Mouse (Mus musculus) kidney, adult 11 months (tissue): Measurements from ENCODE around the gene Gatad2a.
"Not testable (repeated sequence)": the region's sequence is repeated elsewhere in the genome, so short reads cannot be mapped to it uniquely, and the experiment has no call there.

Experiments used
- DNase-seq: peaks from one replicate; pipeline ENCODE4 v3.0.0; 2022

Gene Gatad2a

DNA sequence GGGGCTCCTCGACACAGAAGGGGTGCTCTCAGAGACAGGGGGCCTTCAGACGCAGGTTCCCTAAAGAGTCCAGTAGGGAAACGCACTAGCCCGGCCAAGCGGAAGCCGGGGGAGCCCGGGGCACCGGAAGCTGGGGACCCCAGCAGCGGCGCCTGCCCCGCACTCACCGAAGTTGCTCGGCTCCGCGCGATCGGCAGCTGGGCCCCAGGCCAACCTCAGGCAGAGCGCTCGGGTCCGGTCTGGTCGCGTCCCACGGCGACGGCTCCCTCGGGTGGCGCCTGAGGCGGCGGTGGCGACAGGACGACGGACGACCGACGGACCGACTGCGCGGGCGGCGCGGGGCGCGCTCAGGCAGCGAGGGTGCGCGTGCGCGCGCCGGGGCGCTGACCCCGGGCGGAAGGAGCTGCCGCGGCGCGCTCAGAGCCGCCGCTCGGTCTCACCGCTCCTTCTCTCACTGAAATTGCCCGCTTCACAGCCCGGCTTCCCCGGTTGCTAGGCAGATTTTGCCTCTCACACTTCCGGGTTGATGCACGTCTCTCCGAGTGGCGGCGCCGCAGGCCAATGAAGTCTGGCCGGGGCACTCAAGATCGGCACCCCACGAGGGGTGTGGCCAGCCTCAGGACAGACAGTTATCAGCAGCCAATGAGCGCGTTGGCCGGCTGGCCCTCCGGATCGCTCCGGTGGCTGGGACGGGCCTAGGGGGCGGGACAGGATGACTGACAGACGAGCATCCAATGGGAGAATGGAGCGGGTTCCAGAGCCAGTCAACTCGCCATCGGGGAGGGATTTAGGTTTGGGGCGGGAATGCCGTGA, at the start of gene Gatad2a:
Gene Gatad2a (minus strand): TSS at position 609 of the 813 bp plus-strand sequence.
- DNase-seq: peak; percentile 100

GRCm38 (mm10) chr8:70043996-70044395, 47.8 kb upstream of the Gatad2a start:
- DNase-seq: peak; percentile 16

DNA sequence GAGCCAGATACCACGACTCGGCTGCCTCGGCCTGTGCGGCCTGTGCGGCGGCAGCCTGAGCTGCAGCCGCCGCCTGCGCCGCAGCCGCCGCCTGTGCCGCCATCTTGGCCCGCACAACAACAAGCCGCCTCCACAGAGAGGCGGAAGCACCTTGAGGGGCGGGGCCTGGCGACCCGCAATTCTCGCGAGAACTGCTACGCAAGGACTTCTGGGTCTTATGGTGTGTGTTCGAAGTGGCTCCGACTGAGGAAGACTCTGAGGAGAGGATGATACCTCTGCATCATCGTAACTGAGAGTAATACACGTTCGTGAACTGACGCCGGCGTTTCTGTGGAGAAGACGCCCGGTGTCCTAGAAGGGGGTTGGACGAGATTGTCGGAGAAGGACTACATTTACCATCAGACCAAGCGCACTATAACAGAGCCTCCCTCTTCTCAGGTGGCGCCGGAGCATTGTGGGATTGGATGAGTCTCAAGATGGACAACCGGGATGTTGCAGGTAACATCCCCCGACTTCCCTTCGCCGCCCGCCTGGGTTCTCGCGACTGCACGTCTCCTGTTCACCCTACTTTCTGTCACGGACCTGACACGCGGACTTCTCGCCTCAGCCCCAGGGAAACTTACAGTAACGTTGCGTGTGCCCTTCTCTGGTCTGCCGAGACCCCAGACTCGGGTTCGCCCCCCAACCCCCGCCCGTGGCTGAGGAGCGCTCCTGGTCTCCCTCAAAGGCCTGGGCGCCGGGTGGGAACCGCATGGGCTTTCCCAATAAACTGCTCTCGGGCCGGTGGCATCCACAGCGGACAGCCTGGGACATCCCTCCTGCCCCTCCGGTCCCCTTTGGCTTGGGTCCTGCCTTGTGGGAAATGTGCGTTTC, 46.6 kb upstream of the Gatad2a start, which contains the start of the genes Mau2 and Sugp1:
Gene Mau2 (minus strand): TSS at position 152 of the 873 bp plus-strand sequence.
Gene Sugp1 (plus strand): TSS at position 231 of the 873 bp plus-strand sequence.
- DNase-seq: peak; percentile 95

- DNase-seq: peak; percentile 11
Measured at GRCm38 (mm10) chr8:70041885-70042546, 45.8 kb upstream of the Gatad2a start.

DNA sequence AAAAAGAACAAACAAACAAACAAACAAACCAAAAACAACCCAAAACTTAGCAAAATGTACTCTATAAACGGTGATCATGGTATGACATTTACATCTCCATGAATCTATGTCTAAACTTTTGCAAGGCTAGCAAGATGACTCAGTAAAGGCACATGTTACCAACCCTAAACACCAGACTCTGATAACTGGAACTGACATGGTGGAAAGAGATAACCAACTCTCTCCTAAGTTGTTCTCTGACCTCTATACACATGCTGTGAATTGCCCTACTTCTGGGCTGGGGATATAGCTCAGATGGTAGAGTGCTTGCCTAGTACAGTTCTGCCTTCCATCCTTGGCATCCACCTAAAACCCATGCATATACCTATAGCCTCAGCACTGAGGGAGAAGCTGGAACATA, 41.8 kb upstream of the Gatad2a start:
- no peak for DNase-seq

DNA sequence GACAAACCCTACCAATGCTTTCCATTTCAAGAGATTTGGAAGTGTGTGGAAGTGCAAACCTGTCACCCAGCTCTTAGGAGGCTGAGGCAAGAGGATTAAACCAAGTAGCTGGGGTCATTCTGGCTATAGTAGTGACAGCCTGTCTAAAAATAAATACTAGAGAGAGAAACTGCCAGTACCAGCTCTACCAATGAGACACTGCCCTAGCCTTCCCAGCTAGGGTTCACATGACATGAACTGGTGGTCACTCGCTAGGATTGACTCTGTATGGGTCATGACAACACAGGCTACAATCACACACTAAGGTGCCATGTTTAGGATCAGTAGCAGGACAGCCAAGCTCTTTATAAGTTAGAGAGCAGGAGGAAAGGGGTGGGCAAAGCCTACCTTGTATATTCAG, 34.1 kb upstream of the Gatad2a start:
- DNase-seq: no peak

DNA sequence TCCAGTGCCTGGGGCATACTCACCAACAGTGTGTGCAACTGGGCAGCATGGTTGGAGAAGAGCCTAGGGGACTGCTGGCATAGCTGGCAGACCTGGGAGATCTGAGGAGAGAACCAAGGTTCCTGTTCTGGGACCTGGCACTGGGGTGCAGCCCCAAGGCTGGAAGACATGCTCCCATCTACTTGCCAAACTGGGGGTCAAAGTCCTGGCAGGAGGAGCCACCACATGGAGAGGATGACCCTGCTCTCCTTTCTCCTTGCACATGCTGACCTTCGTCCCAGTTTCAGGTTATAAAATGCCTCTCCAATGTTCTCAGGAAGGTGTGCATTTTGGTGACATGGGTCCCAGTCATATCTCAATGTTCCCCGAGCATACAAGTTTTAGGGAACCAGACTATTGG, 30.0 kb upstream of the Gatad2a start:
- peak; percentile 85 for DNase-seq

GRCm38 (mm10) chr8:70023596-70023995, 27.4 kb upstream of the Gatad2a start:
- no peak for DNase-seq

- no peak for DNase-seq
Measured at GRCm38 (mm10) chr8:70015017-70015416, 18.8 kb upstream of the Gatad2a start.

DNA sequence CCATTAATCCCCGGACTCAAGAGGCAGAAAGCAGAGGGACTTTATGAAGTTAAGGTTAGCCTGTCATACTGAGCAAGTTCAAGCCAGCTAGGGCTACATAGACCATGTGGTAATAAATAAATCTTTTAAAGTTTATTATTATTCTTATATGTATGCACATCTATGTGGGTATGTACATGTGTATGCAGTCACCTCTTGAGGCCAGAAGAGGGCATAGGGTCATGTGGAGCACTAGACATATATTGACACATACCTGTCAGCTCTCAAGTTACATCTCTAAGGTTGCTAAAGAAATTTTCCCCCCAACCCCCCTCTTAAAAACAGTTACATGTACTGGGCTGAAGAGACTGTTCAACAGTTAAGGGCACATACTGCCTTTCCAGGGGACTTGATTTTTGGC, 16.6 kb upstream of the Gatad2a start:
- DNase-seq: no peak

GRCm38 (mm10) chr8:70012350-70012749, 16.2 kb upstream of the Gatad2a start:
- DNase-seq: no peak

GRCm38 (mm10) chr8:70010796-70011195, 14.6 kb upstream of the Gatad2a start:
- DNase-seq: not testable (repeated sequence)

- DNase-seq: no peak
Measured at GRCm38 (mm10) chr8:70005178-70005577, 9.0 kb upstream of the Gatad2a start.

- DNase-seq: no peak
Measured at GRCm38 (mm10) chr8:70004345-70004744, 8.2 kb upstream of the Gatad2a start.

DNA sequence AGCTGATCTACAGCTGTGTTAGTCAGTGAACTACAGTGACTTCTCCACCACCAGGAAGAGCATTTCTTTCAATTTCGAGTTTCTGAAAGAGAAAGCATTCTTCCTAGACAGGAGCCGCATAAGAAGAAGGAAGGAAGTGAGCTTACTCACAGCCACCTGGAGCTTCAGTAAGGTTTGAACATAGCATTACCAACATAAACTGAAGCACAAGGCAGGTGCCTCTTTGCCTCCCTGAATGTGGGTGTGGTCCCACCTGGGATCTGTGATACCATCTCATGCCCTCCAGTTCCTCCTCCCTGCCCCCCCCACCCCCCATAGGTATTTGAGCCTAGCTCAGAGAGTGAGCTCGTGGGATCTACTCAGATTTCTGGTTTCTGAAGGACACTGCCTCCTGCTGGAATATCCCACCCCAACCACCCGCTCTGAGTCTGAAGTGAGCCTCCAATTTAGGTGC, 7.0 kb upstream of the Gatad2a start:
- no peak for DNase-seq

DNA sequence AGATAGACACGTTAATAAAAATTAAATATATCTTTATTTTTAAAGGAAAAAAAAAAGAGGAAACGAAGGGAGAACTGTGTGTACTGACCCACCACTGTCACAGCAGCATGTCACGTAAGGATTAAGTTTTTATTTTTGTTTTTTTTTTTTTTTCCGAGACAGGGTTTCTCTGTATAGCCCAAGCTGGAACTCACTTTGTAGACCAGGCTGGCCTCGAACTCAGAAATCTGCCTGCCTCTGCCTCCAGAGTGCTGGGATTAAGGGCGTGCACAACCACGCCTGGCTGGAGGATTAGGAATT, 5.7 kb upstream of the Gatad2a start:
- not testable (repeated sequence) for DNase-seq

- DNase-seq: peak; percentile 64
Measured at GRCm38 (mm10) chr8:70001176-70001891, 5.2 kb upstream of the Gatad2a start.

GRCm38 (mm10) chr8:70000226-70000625, 4.0 kb upstream of the Gatad2a start:
- no peak for DNase-seq

GRCm38 (mm10) chr8:69999236-69999635, 3.1 kb upstream of the Gatad2a start:
- no peak for DNase-seq

GRCm38 (mm10) chr8:69998706-69999105, 2.5 kb upstream of the Gatad2a start:
- peak; percentile 81 for DNase-seq

DNA sequence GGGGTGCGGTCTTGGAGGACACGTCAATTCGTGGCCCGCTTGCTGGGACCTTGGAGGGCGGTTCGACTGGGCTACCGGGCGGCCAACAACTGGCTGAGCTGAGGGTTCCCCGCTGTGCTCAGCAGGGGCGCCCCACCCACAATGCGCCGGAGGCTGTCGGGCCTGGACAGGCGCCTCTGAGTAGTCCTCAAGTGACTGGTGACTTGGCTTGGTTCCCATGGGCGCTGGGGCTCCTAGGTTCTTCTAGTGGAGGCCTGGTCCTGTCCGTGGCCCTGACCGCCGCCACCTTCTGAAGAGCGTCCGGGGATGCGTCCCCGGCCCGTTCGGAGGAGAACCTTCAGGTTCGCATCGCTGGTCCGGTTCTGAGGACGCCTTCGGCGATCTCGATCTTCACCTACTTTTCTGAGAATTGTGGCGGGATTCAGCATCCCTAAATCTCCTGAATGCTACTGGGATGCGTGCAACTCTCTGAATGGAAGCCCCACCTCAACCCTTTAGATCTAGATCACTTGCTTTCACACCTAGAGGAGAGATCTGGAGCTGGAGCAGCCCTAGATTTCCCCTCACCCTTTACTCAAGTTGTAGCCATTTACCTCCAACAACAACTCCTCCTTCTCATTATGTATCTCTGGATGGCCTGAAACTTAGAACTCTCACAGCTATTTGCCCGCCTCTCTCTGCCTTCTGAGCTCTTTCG, 553 bp upstream of the Gatad2a start:
- no peak for DNase-seq

GRCm38 (mm10) chr8:69995422-69995775, 785 bp downstream of the Gatad2a start:
- no peak for DNase-seq
